Mouse (Mus musculus) C2C12 (cell line): ENCODE measurements around the gene Stx6. TPM values are rescaled to one million over a fixed set of nuclear protein-coding genes. Genes with fewer than 3 reads are reported as not detected.

ENCODE experiments used
- H3K27me3 ChIP-seq: one replicate; pipeline ENCODE4 v1.6.1; 2011; ENCODE audit not compliant: control insufficient read depth, insufficient read depth, insufficient read length
- H3K36me3 ChIP-seq: one replicate; pipeline ENCODE4 v1.6.1; 2011; ENCODE audit not compliant: control insufficient read depth, insufficient read depth
- H3K4me3 ChIP-seq: one replicate; pipeline ENCODE4 v1.5.1; 2011; ENCODE audit warnings: mild to moderate bottlenecking, control low read depth; ENCODE audit not compliant: poor library complexity, insufficient read depth, severe bottlenecking
- H3K79me2 ChIP-seq: one replicate; pipeline ENCODE4 v1.6.1; 2011; ENCODE audit not compliant: control insufficient read depth, insufficient read depth
- H3K79me3 ChIP-seq: one replicate; pipeline ENCODE4 v1.6.1; 2011; ENCODE audit warnings: low read depth, control low read depth
- H3ac ChIP-seq: one replicate; pipeline ENCODE3; 2011; ENCODE audit warnings: low read depth; ENCODE audit not compliant: control insufficient read depth, insufficient read length
- CEBPB ChIP-seq: IDR thresholded peaks from one replicate; pipeline ENCODE4 v1.6.1; 2011; ENCODE audit warnings: low read depth, mild to moderate bottlenecking, control low read depth, moderate library complexity
- CTCF ChIP-seq: IDR thresholded peaks from one replicate; pipeline ENCODE4 v1.5.1; 2011; ENCODE audit not compliant: control insufficient read depth, insufficient read depth, insufficient read length
- FOSL1 ChIP-seq: IDR thresholded peaks from one replicate; pipeline ENCODE4 v1.8.0; 2011; ENCODE audit warnings: mild to moderate bottlenecking, low read length; ENCODE audit not compliant: poor library complexity, insufficient read depth, severe bottlenecking
- MAX ChIP-seq: IDR thresholded peaks from one replicate; pipeline ENCODE4 v1.6.1; 2011; ENCODE audit warnings: mild to moderate bottlenecking, control low read depth
- MYOD1 ChIP-seq: IDR thresholded peaks from one replicate; pipeline ENCODE4 v1.6.1; 2011; ENCODE audit warnings: low read depth; ENCODE audit not compliant: control insufficient read depth, insufficient read length
- MYOG ChIP-seq: IDR thresholded peaks from one replicate; pipeline ENCODE4 v1.6.1; 2011; ENCODE audit not compliant: control insufficient read depth, insufficient read length; ENCODE audit errors: extremely low read depth
- USF1 ChIP-seq: IDR thresholded peaks from one replicate; pipeline ENCODE4 v1.6.1; 2011; ENCODE audit warnings: low read depth, mild to moderate bottlenecking, control low read depth, moderate library complexity
- polyA plus RNA-seq: library from polyadenylated mRNA; unstranded; fragments of >200 nt; fragmentation: generic; extraction: Trizol; gene quantifications from one replicate; pipeline ENCODE4 v1.2.1, GENCODE M21; 2012; ENCODE audit warnings: missing spikeins

Stx6 gene
- polyA plus RNA-seq, 1 experiment: 30.5 TPM

GRCm38 (mm10) chr1:155174424-155174823 lies 15.9 kb downstream of the Stx6 start:
- no peaks in the 10 kb centered on the region for H3K27me3 ChIP-seq
- peaks cover 22% of the 10 kb centered on the region for H3K36me3 ChIP-seq
- H3K79me3 ChIP-seq: peaks cover 4% of the 10 kb centered on the region
- TF ChIP-seq MAX (no peak), MYOG (no peak), USF1 (no peak), FOSL1 (no peak), CEBPB (no peak), MYOD1 (no peak)
- no peak overlapping the region for H3K4me3 ChIP-seq
- H3ac ChIP-seq: no peak overlapping the region
- H3K79me2 ChIP-seq: peaks cover 6% of the 10 kb centered on the region

GRCm38 (mm10) chr1:155178192-155178924 lies 19.8 kb downstream of the Stx6 start:
- TF ChIP-seq MYOG: no peak
- no peak for TF ChIP-seq MYOD1
- no peak for TF ChIP-seq CTCF
- no peak for TF ChIP-seq FOSL1
- TF ChIP-seq MAX: no peak
- no peak for TF ChIP-seq USF1
- no peak for TF ChIP-seq CEBPB
- H3K27me3 ChIP-seq: no peaks in the 10 kb centered on the region
- H3K79me3 ChIP-seq: no peaks in the 10 kb centered on the region
- H3ac ChIP-seq: no peak overlapping the region
- peaks cover 23% of the 10 kb centered on the region for H3K36me3 ChIP-seq
- H3K79me2 ChIP-seq: no peaks in the 10 kb centered on the region
- H3K4me3 ChIP-seq: no peak overlapping the region

- H3K79me3 ChIP-seq: no peaks in the 10 kb centered on the region
- H3K4me3 ChIP-seq: no peak overlapping the region
- H3K27me3 ChIP-seq: no peaks in the 10 kb centered on the region
- TF ChIP-seq CTCF: no peak
- no peak for TF ChIP-seq USF1
- no peak for TF ChIP-seq MAX
- no peak for TF ChIP-seq MYOG
- no peak for TF ChIP-seq FOSL1
- no peak for TF ChIP-seq MYOD1
- no peak for TF ChIP-seq CEBPB
- peaks cover 6% of the 10 kb centered on the region for H3K36me3 ChIP-seq
- H3ac ChIP-seq: no peak overlapping the region
- H3K79me2 ChIP-seq: no peaks in the 10 kb centered on the region
Measured at GRCm38 (mm10) chr1:155184191-155184590, 25.7 kb downstream of the Stx6 start.

- Histone ChIP-seq H3ac (no peak overlapping the region), H3K27me3 (no peaks in the 10 kb centered on the region), H3K79me2 (no peaks in the 10 kb centered on the region), H3K36me3 (peaks cover 14% of the 10 kb centered on the region), H3K79me3 (no peaks in the 10 kb centered on the region), H3K4me3 (no peak overlapping the region)
- TF ChIP-seq MAX: no peak
- TF ChIP-seq MYOG: no peak
- TF ChIP-seq CEBPB: no peak
- no peak for TF ChIP-seq USF1
- no peak for TF ChIP-seq CTCF
- TF ChIP-seq MYOD1: no peak
- no peak for TF ChIP-seq FOSL1
Measured at GRCm38 (mm10) chr1:155188656-155189055, 30.1 kb downstream of the Stx6 start.

- peaks cover 14% of the 10 kb centered on the region for H3K36me3 ChIP-seq
- no peak for TF ChIP-seq FOSL1
- TF ChIP-seq MYOG: no peak
- TF ChIP-seq CTCF: no peak
- H3K79me2 ChIP-seq: no peaks in the 10 kb centered on the region
Measured at GRCm38 (mm10) chr1:155191219-155191618, 32.7 kb downstream of the Stx6 start.

GRCm38 (mm10) chr1:155191671-155192070 lies 33.2 kb downstream of the Stx6 start:
- no peak overlapping the region for H3K4me3 ChIP-seq
- H3K79me3 ChIP-seq: no peaks in the 10 kb centered on the region
- H3ac ChIP-seq: no peak overlapping the region
- no peaks in the 10 kb centered on the region for H3K79me2 ChIP-seq
- H3K36me3 ChIP-seq: peaks cover 14% of the 10 kb centered on the region
- H3K27me3 ChIP-seq: no peaks in the 10 kb centered on the region
- TF ChIP-seq MYOG (no peak), USF1 (no peak), CTCF (no peak), CEBPB (no peak)

More at GRCm38 (mm10) chr1:155191219-155191618, 32.7 kb downstream of the Stx6 start:
- H3K4me3 ChIP-seq: no peak overlapping the region
- no peaks in the 10 kb centered on the region for H3K27me3 ChIP-seq
- no peak overlapping the region for H3ac ChIP-seq
- no peaks in the 10 kb centered on the region for H3K79me3 ChIP-seq
